In the genomic region with DNA sequence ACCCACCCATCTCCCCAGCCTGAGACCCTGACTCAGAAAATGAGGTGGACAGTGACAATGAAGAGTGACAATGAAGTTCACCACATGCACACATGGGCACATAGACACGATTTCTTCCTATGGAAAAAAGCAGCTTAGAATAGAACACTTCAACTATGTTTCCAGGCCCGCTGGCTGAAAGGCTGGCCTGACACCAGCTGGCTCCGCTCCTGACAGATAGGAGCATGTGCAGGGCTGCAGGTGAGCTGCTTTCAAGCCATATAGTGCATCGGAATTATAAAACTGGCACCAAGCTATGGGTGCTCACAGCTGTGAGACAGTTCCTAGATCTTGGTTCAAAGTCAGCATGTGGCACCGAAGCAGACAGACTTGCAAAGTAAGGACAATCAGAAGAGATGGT, we compare ENCODE assay signal across 25 mouse cellular contexts. TPM values are rescaled to one million over a fixed set of nuclear protein-coding genes. Genes with fewer than 3 reads are reported as not detected.
DNase-seq lines count a peak whose midpoint lies in the region; ATAC-seq and TF ChIP-seq lines count a peak whose summit lies in the region.
"Had no signal": no experiment of that assay in that cellular context is flagged by ENCODE, and none has a peak within 500 bp of the region (broad histone marks: within the 10 kb centered on the region; RNA-seq: fewer than 3 reads in every experiment).

No protein-coding gene starts in this region.

- H3K9ac ChIP-seq in heart, adult 2 months (ENCODE audit: low read depth, low read length), result no peak overlapping the region
- H3K9ac ChIP-seq in heart, postnatal 0 days (replicated peaks; ENCODE audit: low read depth, low read length), result no peak overlapping the region
- no peak overlapping the region for H3K9ac ChIP-seq in midbrain, embryonic 14.5 days (replicated peaks; ENCODE audit: low read length)
- H3K9ac ChIP-seq: forebrain, postnatal 0 days; hindbrain, embryonic 13.5 days; limb, embryonic 15.5 days; liver, embryonic 14.5 days; lung, embryonic 14.5 days; midbrain, embryonic 12.5 days; neural tube, embryonic 13.5 days; stomach, embryonic 15.5 days had no signal

- H3K36me3 ChIP-seq in heart, adult 2 months (ENCODE audit: control insufficient read depth, insufficient read depth, low read length), result no peaks in the 10 kb centered on the region; the same call in 1 of the 2 replicates
- H3K36me3 ChIP-seq in heart, postnatal 0 days (replicated peaks; ENCODE audit: control insufficient read depth, insufficient read depth, low read length), result peaks cover 42% of the 10 kb centered on the region
- H3K36me3 ChIP-seq in midbrain, embryonic 14.5 days (ENCODE audit: control insufficient read depth, insufficient read depth, low read length), result peaks cover 69% of the 10 kb centered on the region

- TF ChIP-seq POLR2A in heart, adult 2 months (IDR thresholded peaks at IDR 0.05; ENCODE audit: insufficient read depth, low read depth, low read length), result no peak

- H3K4me1 ChIP-seq in heart, adult 2 months (ENCODE audit: control insufficient read depth, insufficient read depth, low read length), result peaks cover 12% of the 10 kb centered on the region
- peaks cover 18% of the 10 kb centered on the region for H3K4me1 ChIP-seq in brown adipose tissue, adult 24 weeks (ENCODE audit: control insufficient read depth, insufficient read depth, insufficient read length, low read length)
- peaks cover 43% of the 10 kb centered on the region for H3K4me1 ChIP-seq in heart, postnatal 0 days (ENCODE audit: control insufficient read depth, insufficient read depth)
- no peaks in the 10 kb centered on the region for H3K4me1 ChIP-seq in midbrain, embryonic 14.5 days (ENCODE audit: control insufficient read depth, insufficient read depth, low read length)
- H3K4me1 ChIP-seq: midbrain, embryonic 12.5 days had no signal

- ATAC-seq in heart, postnatal 0 days (ENCODE audit: insufficient read depth, low read depth), result no peak
- ATAC-seq in midbrain, embryonic 14.5 days (ENCODE audit: low FRiP score, low TSS enrichment), result no peak
- ATAC-seq: forebrain, postnatal 0 days had no signal

- TF ChIP-seq CTCF in heart, adult 2 months (IDR thresholded peaks at IDR 0.05), result no peak
- no peak for TF ChIP-seq CTCF in heart, postnatal 0 days (IDR thresholded peaks at IDR 0.05; ENCODE audit: low read depth)

- no peak overlapping the region for H3K4me3 ChIP-seq in heart, adult 2 months
- no peak overlapping the region for H3K4me3 ChIP-seq in brown adipose tissue, adult 24 weeks (ENCODE audit: insufficient read depth, low read depth, low read length)
- H3K4me3 ChIP-seq in heart, postnatal 0 days (ENCODE audit: low read depth, low read length), result no peak overlapping the region
- H3K4me3 ChIP-seq in midbrain, embryonic 14.5 days (replicated peaks; ENCODE audit: low read depth, low read length), result no peak overlapping the region
- H3K4me3 ChIP-seq: forebrain, embryonic 10.5 days; hindbrain, embryonic 13.5 days; left cerebral cortex, adult 2 months; limb, embryonic 15.5 days; midbrain, embryonic 12.5 days; neural tube, embryonic 13.5 days; stomach, embryonic 15.5 days had no signal

- TF ChIP-seq EP300 in heart, adult 2 months (IDR thresholded peaks at IDR 0.05; ENCODE audit: insufficient read depth, low read depth, low read length), result no peak
- TF ChIP-seq EP300 in heart, postnatal 0 days (IDR thresholded peaks at IDR 0.05; ENCODE audit: low read depth), result no peak

- intact Hi-C loops in heart, adult 2 months (cut with DNase I), result loop anchor here (5.0 kb wide), 1 partner anchor 68 kb away; no protein-coding TSS in a partner anchor
- intact Hi-C loops in left cerebral cortex, postnatal 4 days (cut with DNase I), result no loop called here

- 50% methylated on average over 5 of the region's 5 CpGs for WGBS in heart, adult 2 months
- WGBS in heart, postnatal 0 days, result 36% methylated on average over 5 of the region's 5 CpGs
- 94% methylated on average over 5 of the region's 5 CpGs for WGBS in midbrain, embryonic 14.5 days

- H3K27ac ChIP-seq in heart, adult 2 months, result no peak overlapping the region
- H3K27ac ChIP-seq in brown adipose tissue, adult 24 weeks (replicated peaks; ENCODE audit: low read depth, low read length), result peak overlapping the region; percentile 70
- H3K27ac ChIP-seq in heart, postnatal 0 days (ENCODE audit: low read depth), result peak overlapping the region; percentile 49
- H3K27ac ChIP-seq in midbrain, embryonic 14.5 days (replicated peaks; ENCODE audit: low read depth, low read length), result no peak overlapping the region
- H3K27ac ChIP-seq: forebrain, embryonic 10.5 days; hindbrain, embryonic 13.5 days; kidney, postnatal 0 days; left cerebral cortex, adult 2 months; limb, embryonic 15.5 days; liver, embryonic 14.5 days; midbrain, embryonic 12.5 days; neural tube, embryonic 13.5 days; stomach, embryonic 15.5 days had no signal

- DNase-seq in heart, adult 2 months, result peak; percentile 47 to 50
- DNase-seq in heart, adult 8-10 months (ENCODE audit: low spot score), result no peak
- DNase-seq in cerebellum, adult 9-11 months, result peak; percentile 68
- peak; percentile 53 for DNase-seq in heart, postnatal 0 days (ENCODE audit: low spot score)
- DNase-seq in midbrain, embryonic 14.5 days, result no peak
- no peak for DNase-seq in spleen, adult 12 weeks (ENCODE audit: low spot score)
- no peak for DNase-seq in left cerebral cortex, postnatal 4 days
- DNase-seq: adrenal gland, postnatal 25 days; forebrain, postnatal 0 days; gastrocnemius, postnatal 14 days; kidney, adult 18-20 months; lung, embryonic 14.5 days; retina, postnatal 1 day; right cerebral cortex, postnatal 4 days; thymus, postnatal 25 days had no signal

- H3K4me2 ChIP-seq in heart, postnatal 0 days (ENCODE audit: low read depth, low read length), result no peak overlapping the region
- no peak overlapping the region for H3K4me2 ChIP-seq in midbrain, embryonic 14.5 days (ENCODE audit: low read length)
- H3K4me2 ChIP-seq: hindbrain, embryonic 13.5 days; limb, embryonic 15.5 days; lung, embryonic 14.5 days; midbrain, embryonic 12.5 days; neural tube, embryonic 13.5 days; stomach, embryonic 15.5 days had no signal

- no peaks in the 10 kb centered on the region for H3K79me2 ChIP-seq in heart, adult 2 months (replicated peaks; ENCODE audit: control insufficient read depth, insufficient read depth, low read length)

- H3K9me3 ChIP-seq in heart, postnatal 0 days (replicated peaks; ENCODE audit: control insufficient read depth, low read length), result no peaks in the 10 kb centered on the region
- no peaks in the 10 kb centered on the region for H3K9me3 ChIP-seq in midbrain, embryonic 14.5 days (ENCODE audit: control insufficient read depth, low read length)
- H3K9me3 ChIP-seq: forebrain, embryonic 10.5 days; hindbrain, embryonic 13.5 days; limb, embryonic 15.5 days; midbrain, embryonic 12.5 days; neural tube, embryonic 13.5 days; stomach, embryonic 15.5 days had no signal

- H3K27me3 ChIP-seq in heart, adult 2 months (ENCODE audit: control insufficient read depth, insufficient read depth, low read length), result no peaks in the 10 kb centered on the region
- no peaks in the 10 kb centered on the region for H3K27me3 ChIP-seq in heart, postnatal 0 days (ENCODE audit: control insufficient read depth, insufficient read depth, low read length)
- H3K27me3 ChIP-seq in midbrain, embryonic 14.5 days (ENCODE audit: control insufficient read depth, insufficient read depth, low read length), result no peaks in the 10 kb centered on the region
- H3K27me3 ChIP-seq: hindbrain, embryonic 13.5 days; limb, embryonic 15.5 days; midbrain, embryonic 12.5 days; neural tube, embryonic 13.5 days; stomach, embryonic 15.5 days had no signal

RNA-seq across cellular contexts. Expression of a gene that starts 39.9 kb away (rescaled TPM):
- total RNA-seq in heart, adult 2 months (2021), result under 1 TPM; 0.11 to 0.26 TPM
- polyA plus RNA-seq in heart, adult 2 months (2012; rRNA removed), result 0.03 and 0.08 TPM in 2 replicates
- total RNA-seq in heart, adult 8-10 months (2022), result under 1 TPM; 0.03 to 0.66 (median 0.07) TPM
- polyA plus RNA-seq in brown adipose tissue, adult 24 weeks (2012; ENCODE audit: insufficient read depth, insufficient read length, missing spikeins), result not detected in 2 replicates
- total RNA-seq in heart, postnatal 0 days (2014; rRNA removed; ENCODE audit: low replicate concordance), result 0.31 TPM in 1 of 2 replicates, not detected in the other
- polyA plus RNA-seq in heart, postnatal 0 days (2015; fragmentation: Nextera tagmentation; extraction: Ambion mirVana), result 0.01 and 0.04 TPM in 2 replicates
- polyA plus RNA-seq in midbrain, embryonic 14.5 days (2014; fragmentation: Nextera tagmentation; extraction: Ambion mirVana), result 0.20 and 0.30 TPM in 2 replicates
- total RNA-seq in left cerebral cortex, postnatal 4 days (2021), result under 1 TPM; 0.24 to 0.52 TPM

Comparison
In these comparisons a context has a peak if more than half of its experiments do, and no peak if none do; other contexts are left out.
1. DNase-seq: peak in heart, adult 2 months (2 of 2), cerebellum, adult 9-11 months (single experiment) and heart, postnatal 0 days (single experiment); none in heart, adult 8-10 months (single experiment), midbrain, embryonic 14.5 days (single experiment), spleen, adult 12 weeks (single experiment) and left cerebral cortex, postnatal 4 days (single experiment).
2. H3K27ac ChIP-seq: peak in brown adipose tissue, adult 24 weeks (single experiment) and heart, postnatal 0 days (single experiment); none in heart, adult 2 months (single experiment) and midbrain, embryonic 14.5 days (single experiment).